Mouse (Mus musculus) kidney, adult 2 months (tissue): ENCODE measurements at regions not wholly inside any gene's neighbourhood (a gene's known extent, or its start where the extent isn't known, plus 50 kb on each side); places are given as distances from the start of the nearest gene placed in this dataset.
"Not testable (repeated sequence)": the region's sequence is repeated elsewhere in the genome, so short reads cannot be mapped to it uniquely, and the experiment has no call there.

Experiments used
- DNase-seq: peaks from one replicate; pipeline ENCODE4 v3.0.0; 2021
- H3K27ac ChIP-seq: fragments of 200-500 bp; 2 replicates; pipeline ENCODE4 v1.5.1; 2012; ENCODE audit warnings: low read depth, low read length, control low read depth, inconsistent platforms; ENCODE audit not compliant: insufficient read depth
- H3K27me3 ChIP-seq: fragments of 200-500 bp; replicated peaks from 2 replicates; pipeline ENCODE4 v1.6.1; 2012; ENCODE audit warnings: mild to moderate bottlenecking, moderate library complexity, low read length, inconsistent platforms; ENCODE audit not compliant: control insufficient read depth, insufficient read depth
- H3K36me3 ChIP-seq: fragments of 200-500 bp; 2 replicates; pipeline ENCODE4 v1.6.1; 2012; ENCODE audit warnings: mild to moderate bottlenecking, moderate library complexity, low read length, inconsistent platforms; ENCODE audit not compliant: control insufficient read depth, insufficient read depth
- H3K4me1 ChIP-seq: fragments of 200-500 bp; 2 replicates; pipeline ENCODE4 v1.6.1; 2011; ENCODE audit warnings: low read length; ENCODE audit not compliant: control insufficient read depth, insufficient read depth
- H3K4me3 ChIP-seq: fragments of 200-500 bp; 2 replicates; pipeline ENCODE4 v1.5.1; 2011; ENCODE audit warnings: mild to moderate bottlenecking, low read depth, low read length, control low read depth; ENCODE audit not compliant: insufficient read depth
- CTCF ChIP-seq: fragments of 200-500 bp; conservative IDR thresholded peaks from 2 replicates; pipeline ENCODE4 v1.5.1; 2011; ENCODE audit warnings: low read depth, mild to moderate bottlenecking, control low read depth, low read length, moderate library complexity, mixed read lengths; ENCODE audit not compliant: insufficient read depth, insufficient read length
- POLR2A ChIP-seq: fragments of 200-500 bp; IDR thresholded peaks from one replicate; pipeline ENCODE4 v1.6.1; 2011; ENCODE audit warnings: low read depth, low read length, control low read depth
- WGBS: fragments of 180-500 bp; shearing (Covaris S2); methylation state at CpG from one replicate; pipeline ENCODE4 v1.1.7; 2018; 5-methylcytosine and 5-hydroxymethylcytosine counted together

- H3K4me3 ChIP-seq, result no peak overlapping the region
- no peaks in the 10 kb centered on the region for H3K27me3 ChIP-seq
- no peak for DNase-seq
- H3K36me3 ChIP-seq, result no peaks in the 10 kb centered on the region
- no peak overlapping the region for H3K27ac ChIP-seq
- 88% methylated on average over 5 of the region's 5 CpGs for WGBS
- TF ChIP-seq POLR2A (no peak), CTCF (no peak)
- no peaks in the 10 kb centered on the region for H3K4me1 ChIP-seq
Measured at GRCm38 (mm10) chr9:85981428-85981827, 139.2 kb downstream of the Tpbg start.

GRCm38 (mm10) chr9:85983516-85983915 lies 141.3 kb downstream of the Tpbg start:
- H3K27me3 ChIP-seq, H3K36me3 ChIP-seq, H3K27ac ChIP-seq, H3K4me3 ChIP-seq, H3K4me1 ChIP-seq, DNase-seq: not testable (repeated sequence)
- 91% methylated on average over 8 of the region's 8 CpGs for WGBS

DNA sequence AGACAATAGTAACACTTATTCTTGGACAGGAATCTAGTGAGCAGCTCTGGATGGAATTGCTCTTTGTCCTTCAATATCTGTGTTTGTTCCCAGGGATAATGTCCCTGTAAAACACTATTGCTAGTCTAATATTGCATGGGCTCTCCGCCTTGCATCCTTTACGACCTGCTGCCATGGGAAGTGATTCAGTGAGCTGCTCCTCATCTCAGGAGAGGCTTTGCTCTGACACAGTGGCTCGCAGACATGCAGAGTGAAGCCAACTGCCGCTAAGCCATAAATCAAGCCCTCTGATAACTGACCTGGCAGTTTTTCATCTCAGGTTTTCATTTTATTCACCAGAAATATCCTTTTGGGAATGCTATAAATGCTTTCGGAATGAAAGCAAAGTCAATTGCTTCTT lies 143.5 kb downstream of the Tpbg start:
- Histone ChIP-seq H3K27ac (no peak overlapping the region), H3K36me3 (no peaks in the 10 kb centered on the region), H3K4me3 (no peak overlapping the region), H3K27me3 (no peaks in the 10 kb centered on the region), H3K4me1 (no peaks in the 10 kb centered on the region)
- DNase-seq, result no peak
- TF ChIP-seq POLR2A, result no peak
- TF ChIP-seq CTCF, result no peak
- WGBS, result 23% methylated on average over 5 of the region's 5 CpGs

DNA sequence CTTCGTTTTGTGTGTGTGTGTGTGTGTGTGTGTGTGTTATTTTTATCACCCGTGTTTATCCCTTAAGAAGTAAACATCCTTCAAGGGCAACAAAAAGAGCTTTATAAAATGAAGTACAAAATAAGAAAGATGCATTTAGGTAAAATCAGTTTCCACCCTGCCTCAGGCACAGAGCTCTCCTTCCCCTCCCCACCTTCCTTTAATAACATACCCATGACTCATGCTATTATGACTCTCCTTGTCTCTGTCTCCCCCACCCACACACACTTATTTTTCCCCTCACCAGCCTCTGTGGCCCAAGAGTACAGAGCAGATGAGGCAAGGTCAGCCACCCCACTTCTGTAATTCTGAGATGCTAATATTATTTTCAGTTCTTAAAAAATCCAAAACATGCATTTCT lies 144.0 kb downstream of the Tpbg start:
- WGBS, result 43% methylated on average over 2 of the region's 2 CpGs
- no peaks in the 10 kb centered on the region for H3K4me1 ChIP-seq
- H3K27me3 ChIP-seq, result no peaks in the 10 kb centered on the region
- no peak for DNase-seq
- no peak for TF ChIP-seq POLR2A
- TF ChIP-seq CTCF, result no peak
- H3K36me3 ChIP-seq, result no peaks in the 10 kb centered on the region
- H3K27ac ChIP-seq, result no peak overlapping the region
- no peak overlapping the region for H3K4me3 ChIP-seq

DNA sequence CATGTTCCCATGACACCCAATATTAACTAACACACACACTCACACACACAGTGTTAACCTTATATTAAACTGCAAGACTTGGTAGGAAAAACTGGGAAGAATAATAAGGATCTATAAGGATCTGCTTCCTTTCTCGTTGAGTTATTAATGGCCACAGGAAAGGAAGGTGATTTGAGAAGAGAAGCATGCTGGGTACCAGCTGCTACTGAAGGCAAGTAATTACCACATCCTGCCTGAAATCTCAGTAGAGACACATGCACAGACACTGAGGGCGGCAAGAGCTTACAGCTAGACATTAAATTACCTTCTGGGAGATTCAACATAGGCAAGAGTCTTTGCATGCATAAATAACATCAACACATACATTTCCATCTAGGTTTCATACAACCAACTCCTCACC lies 160.8 kb downstream of the Tpbg start:
- DNase-seq, result no peak
- WGBS, result 48% methylated on average over 2 of the region's 2 CpGs
- Histone ChIP-seq H3K36me3 (no peaks in the 10 kb centered on the region), H3K27me3 (no peaks in the 10 kb centered on the region), H3K4me3 (no peak overlapping the region), H3K27ac (no peak overlapping the region), H3K4me1 (no peaks in the 10 kb centered on the region)
- TF ChIP-seq CTCF (no peak), POLR2A (no peak)

DNA sequence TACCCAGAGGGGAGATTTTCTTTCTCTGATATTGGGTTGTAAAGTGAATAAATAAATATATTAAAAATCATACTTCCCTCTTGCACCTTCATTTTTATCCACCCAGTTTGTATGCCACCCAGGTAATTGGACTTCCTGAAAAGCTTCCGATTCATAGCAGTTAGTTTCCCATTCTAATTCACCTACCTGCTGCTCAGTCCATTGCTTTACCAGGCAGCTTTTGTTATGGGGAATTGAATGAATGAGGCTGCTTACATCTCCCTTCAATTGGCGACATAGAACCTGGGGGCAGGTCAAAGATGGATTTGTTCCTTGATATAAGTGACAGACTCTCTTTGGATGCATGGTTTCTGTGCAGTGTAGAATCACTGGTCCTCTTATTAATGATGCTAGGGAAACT lies 169.5 kb downstream of the Tpbg start:
- DNase-seq, result no peak
- TF ChIP-seq POLR2A (no peak), CTCF (no peak)
- H3K4me1 ChIP-seq, result no peaks in the 10 kb centered on the region
- no peak overlapping the region for H3K4me3 ChIP-seq
- H3K27me3 ChIP-seq, result no peaks in the 10 kb centered on the region
- 89% methylated on average over 2 of the region's 2 CpGs for WGBS
- no peaks in the 10 kb centered on the region for H3K36me3 ChIP-seq
- no peak overlapping the region for H3K27ac ChIP-seq

DNA sequence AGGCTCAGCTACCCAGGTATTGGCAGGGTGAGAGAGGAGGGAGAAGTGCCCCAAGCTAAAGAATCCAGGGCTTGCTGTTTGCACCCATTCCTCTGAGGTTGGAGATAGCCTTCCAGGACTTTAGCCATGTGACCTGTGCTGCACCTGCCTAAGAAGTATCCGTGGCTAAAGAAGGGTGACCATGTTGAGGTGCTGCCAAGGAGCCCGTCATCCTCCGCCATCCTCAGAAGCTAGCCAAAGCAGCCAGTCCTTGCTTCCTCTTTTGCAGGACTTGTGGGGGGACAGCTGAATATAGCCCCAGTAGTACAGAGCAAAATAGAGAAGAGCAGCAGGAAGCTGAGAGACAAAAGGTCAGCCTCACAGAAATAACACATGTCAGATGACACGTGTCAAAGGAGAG lies 173.7 kb downstream of the Tpbg start:
- no peaks in the 10 kb centered on the region for H3K27me3 ChIP-seq
- 67% methylated on average over 4 of the region's 4 CpGs for WGBS
- no peak overlapping the region for H3K27ac ChIP-seq
- no peak overlapping the region for H3K4me3 ChIP-seq
- H3K4me1 ChIP-seq, result no peaks in the 10 kb centered on the region
- no peak for DNase-seq
- no peaks in the 10 kb centered on the region for H3K36me3 ChIP-seq
- TF ChIP-seq CTCF (no peak), POLR2A (no peak)

DNA sequence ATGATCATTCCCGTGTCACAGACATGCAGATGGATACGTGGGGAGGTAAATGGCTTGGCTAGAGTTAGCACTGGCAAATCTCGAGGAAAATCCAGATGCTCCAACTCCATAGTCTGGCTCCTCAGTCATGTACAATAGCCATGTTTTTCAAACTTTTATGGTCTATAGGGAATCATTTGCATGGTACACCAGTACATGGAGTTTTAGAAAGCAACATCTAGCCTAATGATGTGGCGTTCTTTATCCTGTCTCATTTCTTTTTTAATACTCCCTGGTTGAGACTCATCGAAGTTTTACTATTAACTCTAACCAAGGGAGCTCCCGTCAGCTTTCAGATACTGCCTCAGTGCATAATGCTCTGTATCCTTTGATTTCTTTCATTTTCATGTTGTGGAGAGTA lies 178.0 kb downstream of the Tpbg start:
- 92% methylated on average over 6 of the region's 6 CpGs for WGBS
- no peaks in the 10 kb centered on the region for H3K4me1 ChIP-seq
- no peaks in the 10 kb centered on the region for H3K36me3 ChIP-seq
- no peak for DNase-seq
- no peak overlapping the region for H3K27ac ChIP-seq
- no peak overlapping the region for H3K4me3 ChIP-seq
- H3K27me3 ChIP-seq, result no peaks in the 10 kb centered on the region; the same call in 1 of the 2 replicates
- no peak for TF ChIP-seq CTCF
- TF ChIP-seq POLR2A, result no peak
